Mouse (Mus musculus) natural killer cell, adult 2 months (primary cell): ENCODE data around the gene Fam47c.

Experiments used
- DNase-seq, 2 experiments: peaks; one replicate each; pipeline ENCODE4 v3.0.0; 2022; ENCODE audit warnings: low spot score in 2 of 2

Fam47c gene

DNA sequence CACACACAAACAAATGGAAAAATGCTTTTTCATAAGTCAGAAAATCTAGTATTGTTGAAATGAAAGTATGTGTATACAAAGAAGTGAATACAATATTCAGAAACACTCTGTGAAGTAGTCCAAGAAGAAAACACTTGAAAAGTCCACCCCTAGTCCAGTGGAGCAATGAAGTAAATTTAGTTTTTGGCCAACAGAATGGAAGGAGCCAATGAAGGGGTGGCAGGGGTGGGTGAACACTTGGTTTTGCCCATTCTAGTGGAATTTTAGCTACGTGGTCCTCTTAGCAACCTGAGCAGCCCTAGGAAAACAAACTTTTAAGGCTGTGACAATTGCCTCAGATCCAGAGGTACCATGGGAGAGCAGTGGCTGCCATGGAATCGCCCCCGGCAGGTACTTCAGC, at the start of gene Fam47c:
Gene Fam47c, plus strand, starts transcription at position 301 of the 400 bp plus-strand sequence.
- no peak for DNase-seq

DNA sequence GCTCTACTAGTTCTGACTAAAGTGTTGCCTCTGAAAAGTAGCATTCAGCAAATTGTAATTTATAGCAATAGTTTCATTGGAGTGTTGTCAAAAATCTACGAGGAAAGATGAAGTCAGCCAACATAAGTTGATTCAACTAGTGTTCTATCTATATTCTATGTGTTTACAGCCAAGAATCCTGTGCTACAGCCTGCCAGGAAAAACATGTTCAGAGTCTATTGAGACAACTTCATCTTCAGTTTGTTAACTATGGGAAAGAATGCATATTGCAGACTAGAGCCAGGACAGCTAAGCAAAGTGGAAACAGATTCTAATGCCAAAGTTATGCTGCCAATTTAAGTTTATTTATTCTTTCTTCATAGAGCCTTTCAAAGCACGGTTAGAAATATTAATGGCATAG, 31.8 kb downstream of the Fam47c start:
- no peak for DNase-seq

DNA sequence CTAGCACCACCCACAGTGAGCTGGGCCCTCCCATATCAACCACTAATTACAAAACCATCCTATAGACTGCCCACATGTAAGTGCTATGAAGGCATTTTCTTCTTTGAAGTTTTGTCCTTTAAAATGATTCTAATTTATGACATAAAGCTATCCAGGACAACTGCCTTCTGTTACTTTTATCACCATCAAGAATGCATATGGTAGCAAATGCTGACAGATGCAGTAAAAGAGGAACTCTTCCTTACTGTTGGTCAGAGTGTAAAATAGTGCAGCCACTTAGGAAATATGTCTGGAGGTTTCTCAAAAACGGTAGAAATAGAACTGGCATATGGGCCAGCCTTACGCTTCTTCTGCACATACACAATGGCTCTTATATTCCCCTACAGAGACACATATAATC, 39.5 kb downstream of the Fam47c start:
- no peak for DNase-seq
